Mouse (Mus musculus): Measurements from ENCODE around the gene Cep68.
"Not testable (repeated sequence)": the region's sequence is repeated elsewhere in the genome, so short reads cannot be mapped to it uniquely, and the experiment has no call there.

The Cep68 gene

GRCm38 (mm10) chr11:20241311-20241710, 7.9 kb downstream of the Cep68 start:
- no peak for DNase-seq

DNA sequence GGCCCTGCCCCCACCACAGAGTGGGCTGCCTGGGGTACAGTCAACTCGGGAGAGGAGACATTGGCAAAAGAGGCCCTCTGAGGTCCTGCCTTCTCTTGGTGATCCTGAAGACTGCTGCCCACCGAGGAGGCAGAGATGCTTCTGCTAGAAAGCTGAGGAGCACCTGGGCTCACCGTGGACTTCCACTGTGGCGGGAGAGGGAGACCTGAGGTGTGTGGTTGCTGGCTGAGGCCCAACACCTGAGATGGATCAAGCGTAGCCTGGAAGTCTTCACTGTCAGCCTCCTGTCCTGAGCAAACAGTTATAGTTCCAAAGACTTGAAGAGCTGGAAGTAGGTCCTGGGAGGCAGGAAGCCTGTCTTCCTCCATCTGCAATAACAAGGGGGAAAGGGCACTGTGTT, 8.9 kb downstream of the Cep68 start:
- no peak for DNase-seq

- no peak for DNase-seq
Observed at GRCm38 (mm10) chr11:20239279-20239861, 9.9 kb downstream of the Cep68 start.

DNA sequence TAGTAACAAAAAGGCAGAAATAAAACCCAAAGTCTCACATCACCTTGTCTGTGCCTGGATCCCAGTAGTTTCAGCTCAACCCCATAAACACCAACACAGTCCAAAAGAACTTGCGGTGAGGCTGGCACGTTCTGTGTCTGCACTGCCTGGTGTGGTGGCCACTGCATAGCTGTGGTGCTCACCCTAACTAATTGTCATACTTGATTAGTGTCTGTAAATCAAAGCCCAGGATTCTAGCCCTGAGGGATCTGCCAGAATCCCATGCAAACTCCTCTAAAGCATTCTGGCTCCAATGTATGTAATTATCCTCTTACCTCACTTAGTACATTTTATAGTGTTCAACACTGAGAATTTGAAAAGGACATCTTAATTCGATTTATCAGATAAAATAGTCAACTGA, 11.3 kb downstream of the Cep68 start:
- no peak for DNase-seq

GRCm38 (mm10) chr11:20237018-20237417, 12.2 kb downstream of the Cep68 start:
- DNase-seq: no peak

GRCm38 (mm10) chr11:20234233-20234632, 15.0 kb downstream of the Cep68 start:
- no peak for DNase-seq

- DNase-seq: no peak
Observed at GRCm38 (mm10) chr11:20232016-20232755, 17.0 kb downstream of the Cep68 start.

DNA sequence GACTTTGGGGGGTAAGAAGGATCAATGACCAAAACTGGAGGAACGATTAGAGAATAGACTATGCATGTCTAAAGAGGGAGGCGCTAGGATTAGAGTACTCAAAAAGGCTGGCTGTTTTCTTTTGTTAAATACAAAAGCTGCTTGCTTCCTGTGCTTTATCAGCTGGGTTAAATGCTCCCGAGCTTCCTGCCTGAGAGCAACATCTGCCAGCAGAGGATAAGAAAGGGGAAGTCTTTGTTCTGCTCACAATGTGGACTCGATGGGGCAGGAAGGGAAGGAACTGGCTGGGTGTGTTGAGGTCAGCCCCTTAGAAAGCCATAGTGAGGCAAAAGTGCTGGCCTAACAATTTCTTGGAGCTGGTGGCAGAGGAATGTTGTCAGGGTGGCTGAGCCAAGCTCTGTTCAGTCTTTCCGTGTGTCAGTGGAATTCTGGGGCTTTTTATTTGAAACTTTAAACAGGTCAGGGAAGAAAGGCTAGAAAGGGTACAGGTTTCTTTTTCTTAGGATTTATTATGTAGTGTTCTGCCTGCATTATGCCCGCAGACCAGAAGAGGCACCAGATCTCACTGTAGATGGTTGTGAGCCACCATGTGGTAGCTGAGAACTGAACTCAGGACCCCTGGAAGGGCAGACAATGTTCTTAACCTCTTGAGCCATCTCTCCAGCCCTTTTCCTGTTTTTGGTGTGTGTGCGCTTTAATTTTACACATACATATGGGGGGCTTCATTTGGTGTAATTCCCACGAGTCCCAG, 17.9 kb downstream of the Cep68 start:
- DNase-seq: no peak

DNA sequence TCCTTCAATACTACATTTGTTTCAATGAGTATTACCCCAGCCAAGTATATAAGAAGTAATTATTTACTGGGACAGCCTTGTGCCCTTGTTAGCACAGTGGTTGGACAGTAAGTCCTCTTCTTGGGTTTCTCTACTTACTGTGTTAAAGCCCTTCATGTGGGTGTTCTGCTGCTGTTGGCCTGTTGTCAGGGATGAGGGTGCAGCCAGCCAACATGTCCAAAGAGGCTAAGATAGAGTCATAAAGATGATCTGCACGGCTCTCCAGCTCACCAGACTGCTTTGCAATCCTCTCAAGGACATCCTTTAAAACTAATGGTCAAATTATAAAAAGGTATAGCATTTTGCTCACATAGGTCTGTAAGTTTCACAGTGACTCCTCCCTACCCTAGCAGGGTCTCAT, 18.9 kb downstream of the Cep68 start:
- DNase-seq: no peak

DNA sequence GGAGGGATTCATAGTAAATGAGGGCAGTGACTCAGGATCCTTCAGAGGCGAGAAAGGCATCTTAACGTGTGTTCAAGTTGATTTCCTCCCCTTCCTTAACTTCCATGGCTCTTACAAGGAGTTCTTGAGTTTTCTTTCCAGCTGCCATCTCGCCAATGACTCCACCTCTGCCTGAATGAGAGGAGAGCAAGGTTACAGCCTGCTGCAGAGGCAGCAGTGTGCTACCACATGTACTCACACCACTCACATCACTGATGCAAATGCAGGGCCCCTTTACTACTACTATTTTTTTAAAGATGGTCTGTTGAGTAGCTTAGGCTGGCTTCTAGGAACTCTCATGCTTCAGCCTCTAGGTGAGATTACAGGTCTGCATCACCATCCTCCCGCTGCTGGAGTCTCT, 19.9 kb downstream of the Cep68 start:
- DNase-seq: no peak

DNA sequence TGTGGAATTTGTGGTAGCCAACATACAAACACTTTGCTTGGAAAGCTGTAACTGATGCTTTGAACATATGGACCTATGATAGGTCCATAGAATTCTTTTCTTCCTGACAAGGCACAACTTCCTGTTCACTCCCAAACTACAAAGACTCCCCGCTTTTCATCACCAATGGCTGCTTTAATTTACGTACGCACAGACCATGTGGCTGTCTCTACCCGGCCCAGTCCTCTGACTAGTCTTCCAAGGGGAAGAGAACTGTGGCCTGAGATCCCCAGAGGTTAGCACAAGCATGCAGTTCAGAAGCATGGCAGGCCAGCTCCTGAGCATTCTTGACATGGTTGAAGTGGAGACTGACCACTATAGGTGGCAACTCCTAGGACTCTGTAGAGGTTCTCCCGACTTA, 20.6 kb downstream of the Cep68 start:
- no peak for DNase-seq

DNA sequence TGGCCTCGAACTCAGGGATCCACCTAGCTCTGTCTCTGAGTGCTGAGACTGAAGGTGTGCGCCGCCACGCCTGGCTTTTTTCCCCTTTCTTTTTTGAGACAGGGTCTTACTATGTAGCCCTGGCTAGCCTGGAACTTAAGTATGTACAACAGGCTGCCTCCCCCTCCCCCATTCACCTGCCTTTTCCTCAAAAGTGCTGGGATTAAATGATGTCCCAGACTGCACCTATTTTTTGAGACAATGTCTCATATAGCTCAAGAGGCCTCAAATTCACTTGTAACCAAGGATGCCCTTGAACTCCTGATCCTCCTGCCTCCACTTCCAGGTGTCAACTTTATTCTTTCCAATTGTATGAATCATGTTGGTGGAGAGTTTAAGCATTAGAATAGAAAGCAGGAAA, 23.3 kb downstream of the Cep68 start:
- no peak for DNase-seq

GRCm38 (mm10) chr11:20224196-20224595, 25.0 kb downstream of the Cep68 start:
- DNase-seq: no peak

- DNase-seq: not testable (repeated sequence)
Observed at GRCm38 (mm10) chr11:20221671-20222070, 27.6 kb downstream of the Cep68 start.

- DNase-seq: no peak
Observed at GRCm38 (mm10) chr11:20217227-20217626, 32.0 kb downstream of the Cep68 start.

DNA sequence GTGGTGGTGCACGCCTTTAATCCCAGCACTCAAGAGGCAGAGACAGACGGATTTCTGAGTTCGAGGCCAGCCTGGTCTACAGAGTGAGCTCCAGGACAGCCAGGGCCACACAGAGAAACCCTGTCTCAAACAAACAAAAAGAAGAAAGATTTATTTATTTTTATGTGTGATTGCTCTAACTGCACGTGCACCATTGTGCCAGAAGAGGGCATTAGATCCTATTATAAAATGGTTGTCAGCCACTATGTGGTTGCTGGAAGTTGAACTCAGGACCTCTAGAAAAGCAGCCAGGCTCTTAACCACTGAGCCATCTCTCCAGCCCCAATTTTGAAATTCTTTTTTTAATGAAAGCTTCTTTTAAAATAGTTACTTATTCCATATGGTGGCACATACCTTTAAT, 32.8 kb downstream of the Cep68 start:
- no peak for DNase-seq

- peak; percentile 49 for DNase-seq
Observed at GRCm38 (mm10) chr11:20214779-20215178, 34.5 kb downstream of the Cep68 start.

DNA sequence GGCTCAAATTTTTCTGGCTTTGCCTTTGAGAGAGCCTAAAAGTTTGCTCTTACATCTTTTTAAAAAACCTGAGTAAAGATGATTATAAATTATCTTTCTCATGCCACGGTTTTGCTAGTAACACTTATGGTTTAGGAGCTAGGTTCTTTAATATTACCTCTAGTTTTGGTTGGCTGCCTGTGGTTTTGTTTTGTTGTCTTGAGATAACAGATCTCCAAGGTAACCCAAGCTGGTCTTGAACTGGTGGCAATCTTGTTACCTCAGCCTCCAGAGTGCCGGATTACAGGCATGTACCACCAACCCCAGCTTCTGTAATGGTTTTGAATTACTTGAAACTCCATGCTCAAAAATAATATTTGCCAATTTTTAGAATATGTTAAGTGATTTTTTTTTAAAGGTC, 37.4 kb downstream of the Cep68 start:
- no peak for DNase-seq

GRCm38 (mm10) chr11:20207589-20207988, 41.6 kb downstream of the Cep68 start:
- DNase-seq: no peak

DNA sequence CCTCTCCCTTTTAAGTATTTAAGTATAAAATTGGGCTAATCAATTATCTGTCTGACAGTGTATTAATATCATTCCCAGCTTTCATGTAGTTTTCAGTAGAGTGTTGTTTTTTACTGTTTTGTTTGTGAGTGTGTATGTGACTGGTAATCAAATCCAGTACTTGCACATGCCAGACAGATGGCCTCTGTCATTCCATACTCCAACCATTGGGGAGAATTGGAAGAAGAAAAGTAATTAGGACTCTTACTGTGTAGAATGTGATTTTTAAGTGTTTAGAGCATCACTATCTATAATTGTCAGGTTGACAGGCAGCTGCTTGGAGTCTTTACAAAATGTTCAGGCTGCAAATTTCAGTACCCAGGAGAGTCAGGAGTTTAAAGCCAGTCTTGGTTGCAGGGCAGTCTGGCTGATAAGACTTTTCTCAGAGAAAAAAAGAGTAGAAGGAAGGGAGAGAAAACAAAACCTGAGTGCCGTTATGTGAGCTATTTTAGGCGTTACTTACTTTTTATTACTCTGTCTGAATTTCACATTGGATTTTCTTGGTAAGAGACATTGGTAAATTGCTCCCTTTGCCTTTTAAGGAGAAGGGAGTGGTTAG, 42.5 kb downstream of the Cep68 start:
- no peak for DNase-seq

GRCm38 (mm10) chr11:20205538-20205937, 43.7 kb downstream of the Cep68 start:
- no peak for DNase-seq

GRCm38 (mm10) chr11:20204870-20205446, 44.3 kb downstream of the Cep68 start:
- no peak for DNase-seq

DNA sequence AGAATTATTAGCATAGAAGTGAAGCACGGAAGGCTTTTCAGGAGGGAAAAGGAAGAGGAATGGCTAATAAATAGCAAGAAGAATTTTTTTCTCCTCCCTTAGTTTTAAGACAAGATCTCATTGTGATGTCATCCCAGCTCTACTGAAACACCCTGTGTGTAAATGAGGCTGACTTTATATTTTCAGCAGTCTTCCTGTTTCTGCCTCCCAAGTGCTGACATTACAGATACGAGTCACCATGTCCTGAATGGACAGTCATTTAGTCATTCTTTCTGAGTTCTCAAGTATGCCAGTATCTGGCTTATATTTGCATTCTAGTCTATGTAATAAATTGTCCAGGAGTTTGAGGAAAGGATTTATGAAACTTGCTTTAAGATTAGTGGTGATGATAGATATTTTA, 44.9 kb downstream of the Cep68 start:
- DNase-seq: no peak

Measured in kidney, adult 18-20 months (tissue).